Mouse (Mus musculus) lung, adult 2 months (tissue): ENCODE measurements around the gene Cyp2j13.

Experiments
- CTCF ChIP-seq: fragments of 200-500 bp; IDR thresholded peaks from 2 replicates; pipeline ENCODE4 v1.5.1; 2011; ENCODE audit warnings: mild to moderate bottlenecking, low read length, control low read depth; ENCODE audit not compliant: insufficient read depth
- POLR2A ChIP-seq: fragments of 200-500 bp; IDR thresholded peaks from 2 replicates; pipeline ENCODE4 v1.6.1; 2011; ENCODE audit warnings: low read depth, mild to moderate bottlenecking, control low read depth, low read length, borderline replicate concordance; ENCODE audit errors: extremely low read depth

DNA sequence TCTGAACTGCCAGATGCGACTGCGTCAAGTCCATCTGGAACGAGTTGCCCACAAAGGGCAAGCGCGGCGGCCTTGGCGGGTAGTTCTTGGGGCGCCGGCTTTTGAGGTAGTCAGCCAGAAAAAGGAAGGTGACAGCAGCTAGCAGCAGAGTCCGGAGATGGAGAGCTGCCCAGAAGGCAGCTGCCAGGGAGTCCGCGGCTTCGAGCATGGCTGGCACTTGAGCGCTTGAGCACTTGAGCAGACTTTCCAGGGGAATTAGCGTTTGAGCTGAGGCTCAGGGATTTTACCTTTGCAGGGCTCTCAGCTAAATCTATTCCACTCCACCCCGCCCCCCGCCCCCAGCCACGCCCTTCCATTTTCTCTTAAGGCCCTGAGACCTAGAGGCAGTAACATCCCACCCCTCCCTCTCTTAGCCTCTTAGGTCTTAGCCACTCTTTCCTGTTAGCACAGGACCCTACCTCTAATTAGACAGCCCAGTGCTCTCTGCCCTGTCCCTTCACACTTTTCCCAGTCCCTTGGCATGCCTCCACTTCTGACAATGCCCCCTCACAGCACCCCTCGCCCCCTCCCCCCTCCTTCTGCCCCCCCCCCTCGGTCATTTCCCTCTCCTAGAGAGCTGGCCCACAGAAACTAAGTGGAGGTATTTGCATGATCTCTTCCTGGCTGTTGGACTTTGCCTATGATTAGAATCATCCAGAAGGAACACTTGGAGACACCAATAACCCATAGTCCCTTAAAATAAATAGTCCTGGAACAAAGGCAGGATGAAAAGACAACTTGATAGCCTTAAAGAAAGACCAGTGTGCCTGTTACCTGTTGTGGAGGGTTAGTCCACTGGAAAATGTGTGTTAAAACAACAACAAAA lies at the start of gene Cyp2j13:
- no peak for TF ChIP-seq CTCF
- no peak for TF ChIP-seq POLR2A
